Mouse (Mus musculus) CD4-positive, CD25-positive, alpha-beta regulatory T cell, adult 2 months (primary cell): ENCODE measurements around the gene Clstn1.

Source experiments
- DNase-seq: peaks from one replicate; pipeline ENCODE4 v3.0.0-alpha.2; 2012; ENCODE audit warnings: low read depth, low spot score

Clstn1 gene

DNA sequence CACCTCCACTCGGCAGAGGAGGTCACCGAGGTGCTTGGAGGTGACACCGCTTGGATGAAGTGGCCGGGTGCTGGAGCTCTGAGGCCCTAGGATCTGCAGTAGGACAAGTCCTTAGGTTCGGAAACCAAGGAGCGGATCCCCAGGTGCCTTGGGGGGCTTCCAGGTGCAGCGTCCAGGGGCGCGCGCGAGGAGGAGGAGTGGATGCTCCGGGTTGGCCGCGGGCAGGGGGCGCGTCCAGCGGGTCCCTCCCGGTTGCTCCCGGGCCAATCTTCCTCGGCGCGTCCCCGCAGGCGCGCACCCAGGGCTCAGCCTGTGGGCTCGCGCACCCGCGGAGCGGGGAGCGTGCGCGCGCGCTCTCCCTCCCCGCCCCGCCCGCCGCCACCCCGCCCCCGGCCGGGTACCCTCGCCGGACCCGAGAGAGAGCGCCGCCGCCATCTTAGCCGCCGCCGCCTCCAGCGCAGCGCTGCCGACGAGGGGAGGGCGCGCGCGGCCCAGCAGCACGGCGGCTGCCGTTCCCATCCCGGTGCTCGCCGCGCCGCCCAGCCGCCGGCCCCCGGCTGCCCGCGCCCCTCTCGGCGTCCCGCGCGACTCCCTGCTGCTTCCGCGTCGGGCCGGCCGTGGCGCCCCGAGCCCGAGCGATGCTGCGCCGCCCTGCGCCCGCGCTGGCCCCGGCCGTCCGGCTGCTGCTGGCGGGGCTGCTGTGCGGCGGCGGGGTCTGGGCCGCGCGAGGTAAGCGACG lies at the start of gene Clstn1:
Gene Clstn1, plus strand, starts transcription at position 425 of the 739 bp plus-strand sequence.
- peak; percentile 70 for DNase-seq

DNA sequence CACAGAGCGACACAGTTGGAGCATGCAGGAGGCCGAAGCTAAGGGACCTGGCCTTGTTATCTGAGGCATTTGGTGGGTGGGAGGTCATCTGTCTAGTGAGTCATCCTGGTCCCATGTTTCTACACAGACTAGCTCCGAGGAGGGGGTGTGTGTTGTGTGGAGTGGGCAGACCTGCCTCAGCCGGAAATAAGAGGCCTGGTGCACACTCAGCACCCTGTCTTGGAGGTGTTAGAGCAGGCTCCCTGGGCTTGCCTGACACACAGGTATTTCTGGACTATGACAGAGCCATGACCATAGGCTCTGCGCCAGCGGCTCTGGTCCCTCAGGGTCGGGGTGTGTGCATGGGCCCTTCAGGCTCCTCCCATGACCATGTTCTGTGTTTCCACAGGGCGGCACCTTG lies 46.8 kb upstream of the Clstn1 start:
- no peak for DNase-seq

DNA sequence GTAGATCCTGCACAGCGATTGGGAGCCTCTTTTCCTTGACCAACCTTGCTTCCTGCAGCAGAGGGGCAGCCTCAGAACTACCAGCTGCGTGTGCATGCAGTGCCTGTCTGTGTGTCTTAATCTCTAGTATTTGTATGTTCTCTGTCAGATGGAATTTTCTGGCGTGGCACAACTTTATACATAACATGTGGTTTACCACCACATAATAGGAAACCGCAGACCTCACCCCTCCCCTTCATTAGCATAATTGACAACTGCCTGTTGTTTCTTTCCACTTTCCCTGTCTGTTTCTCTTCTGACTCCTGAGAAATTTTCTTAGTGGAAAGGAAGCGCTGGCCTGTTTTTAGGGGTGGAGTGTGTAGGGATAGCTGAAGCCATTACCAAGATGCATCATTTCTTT lies 44.3 kb upstream of the Clstn1 start:
- peak; percentile 68 for DNase-seq

DNA sequence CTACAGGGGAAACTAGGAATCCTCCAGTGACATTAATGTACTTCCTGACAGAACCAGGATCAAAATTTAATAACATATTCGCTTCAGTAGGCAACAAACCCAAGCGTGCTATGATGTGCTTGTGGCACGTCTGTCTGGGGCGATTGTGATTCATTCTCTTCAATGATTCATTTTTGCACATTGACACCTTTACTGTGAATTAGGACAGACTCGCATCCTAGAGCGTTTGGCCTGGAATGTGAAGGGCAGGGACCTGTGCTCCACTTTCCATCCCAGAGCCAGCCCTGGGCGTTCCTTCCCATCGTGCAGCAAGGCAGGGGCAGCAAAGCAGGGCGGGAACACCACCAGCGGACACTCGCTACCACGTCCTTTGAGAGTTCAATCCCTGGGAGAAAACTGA lies 43.8 kb upstream of the Clstn1 start:
- no peak for DNase-seq

DNA sequence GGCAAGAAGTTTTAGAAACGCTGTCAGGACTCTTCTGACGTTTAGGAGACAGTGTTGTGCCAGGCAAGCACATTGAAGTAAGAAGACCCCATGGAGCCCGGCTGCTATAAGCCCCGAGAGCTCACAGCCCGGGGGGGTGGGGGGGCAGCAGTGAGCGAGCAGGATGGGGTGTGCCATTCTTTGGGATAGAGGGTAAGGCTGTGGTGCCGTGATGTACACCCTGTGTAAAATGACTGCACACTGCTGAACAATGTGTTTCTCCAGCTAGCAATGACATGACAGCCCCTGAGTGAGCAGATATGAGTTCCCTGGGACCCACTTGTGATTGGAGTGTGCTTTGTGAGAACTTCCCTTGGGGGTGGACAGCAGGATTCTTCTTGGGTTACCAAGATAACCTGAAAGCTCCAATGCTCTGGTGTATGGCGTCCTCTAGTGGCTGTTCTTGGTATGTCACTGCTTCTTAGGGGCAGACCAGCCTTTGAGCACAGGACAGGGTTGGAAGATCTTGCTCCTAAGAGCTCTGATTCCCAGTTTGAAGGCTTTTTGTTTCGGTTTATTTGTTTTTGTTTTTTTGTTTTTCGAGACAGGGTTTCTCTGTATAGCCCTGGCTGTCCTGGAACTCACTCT lies 43.2 kb upstream of the Clstn1 start:
- peak; percentile 90 for DNase-seq

DNA sequence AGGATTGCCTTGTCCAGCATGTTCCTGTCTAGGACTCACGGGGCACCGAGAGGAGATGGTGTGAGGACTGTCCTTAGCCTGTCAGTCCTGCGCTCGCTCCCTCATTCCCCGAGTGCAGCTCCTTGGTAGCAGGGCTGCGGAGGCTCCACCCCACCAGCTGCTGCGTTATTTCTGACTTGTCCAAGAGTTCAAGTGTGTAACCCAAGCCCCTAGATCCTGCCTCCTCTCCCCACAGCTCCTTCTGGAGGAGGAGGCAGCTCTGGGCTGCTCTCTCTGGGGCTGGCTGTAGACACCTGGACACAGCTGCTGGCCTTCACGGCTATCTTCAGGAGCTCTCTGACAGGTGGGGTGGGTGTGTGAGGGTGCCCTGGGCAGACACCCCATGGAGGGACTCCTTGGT lies 41.4 kb upstream of the Clstn1 start:
- DNase-seq, result no peak

DNA sequence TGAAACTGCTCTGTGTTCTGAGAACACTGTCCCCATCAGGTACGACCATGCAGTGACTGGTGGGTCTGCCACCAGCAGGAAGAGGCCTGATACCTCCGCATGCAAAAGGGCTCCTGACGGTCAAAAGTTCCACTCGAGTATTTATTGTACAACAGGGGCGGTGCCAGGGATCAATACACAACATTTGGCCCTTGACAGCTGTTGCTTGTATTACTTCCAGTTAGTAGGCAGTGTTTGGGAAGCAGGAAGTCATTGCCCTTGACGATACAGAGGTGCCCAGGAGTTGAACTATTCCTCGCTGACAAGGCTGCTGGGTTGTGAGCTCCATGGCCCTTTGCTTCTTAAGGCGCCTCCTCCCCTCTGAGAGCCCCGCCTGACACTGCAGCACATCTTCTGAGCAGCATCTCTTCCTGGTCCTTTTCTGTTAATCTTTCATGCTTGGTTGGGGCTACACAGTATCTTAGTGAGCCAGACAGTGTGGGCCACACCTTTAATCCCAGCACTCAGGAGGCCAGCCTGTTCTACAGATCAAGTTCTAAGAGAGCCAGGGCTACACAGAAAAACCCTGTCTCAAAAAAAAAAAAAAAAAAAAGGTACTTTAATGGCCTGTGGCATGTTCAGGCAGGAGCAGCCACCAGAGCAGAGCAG lies 39.3 kb upstream of the Clstn1 start:
- no peak for DNase-seq

DNA sequence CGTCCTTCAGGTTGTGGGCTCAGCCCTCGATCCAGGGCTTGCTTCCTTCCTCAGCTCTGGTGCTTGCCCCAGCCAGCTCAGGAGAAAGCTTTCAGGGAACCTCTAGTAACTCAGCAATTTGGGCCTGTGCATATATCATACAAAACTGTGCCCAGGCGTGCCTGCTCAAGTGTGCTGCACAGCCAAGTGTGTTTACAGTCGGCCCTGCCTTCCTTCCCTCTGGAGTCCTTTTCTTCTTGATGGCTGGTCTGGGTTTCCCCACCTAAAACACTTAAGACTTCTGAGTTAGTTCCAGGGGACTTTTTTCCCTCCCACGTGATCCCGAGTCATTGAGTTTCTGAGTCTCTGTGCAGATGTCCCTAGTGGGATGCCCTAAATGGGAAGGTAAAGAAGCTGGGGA lies 38.7 kb upstream of the Clstn1 start:
- DNase-seq, result no peak

DNA sequence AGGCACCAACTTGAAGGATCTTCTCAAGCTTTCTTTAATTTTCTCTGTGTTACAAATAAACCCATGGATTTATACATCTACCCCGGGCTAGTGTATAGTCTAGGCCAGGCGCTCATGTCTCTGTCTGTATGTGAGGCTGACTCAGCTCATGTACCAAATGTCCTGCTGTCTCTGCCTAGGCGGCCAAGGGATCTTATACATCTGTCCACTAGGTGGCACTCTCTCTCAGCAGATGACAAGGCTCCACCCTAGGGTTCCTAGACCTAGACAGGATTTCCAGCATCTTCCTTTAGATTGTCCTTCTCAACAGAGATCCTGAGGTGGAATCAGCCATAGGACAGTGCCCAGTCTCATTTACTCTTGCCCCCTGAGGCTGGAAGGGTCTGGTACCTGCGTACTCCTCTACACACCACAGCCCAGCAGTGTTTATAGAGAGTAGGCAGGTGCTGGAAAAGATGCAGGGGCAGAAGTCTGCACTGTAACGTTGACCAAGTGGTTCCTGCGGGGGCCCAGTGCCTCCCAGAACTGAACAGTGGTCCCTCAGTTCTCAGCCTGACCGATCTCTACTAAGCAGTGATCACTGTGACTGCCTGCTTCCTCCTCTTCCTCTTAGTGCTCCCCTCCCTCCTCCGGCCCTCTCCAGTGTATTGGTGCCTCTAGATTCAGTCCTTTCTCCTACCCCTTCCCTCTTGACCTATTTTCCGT lies 36.9 kb upstream of the Clstn1 start:
- DNase-seq, result peak; percentile 87

DNA sequence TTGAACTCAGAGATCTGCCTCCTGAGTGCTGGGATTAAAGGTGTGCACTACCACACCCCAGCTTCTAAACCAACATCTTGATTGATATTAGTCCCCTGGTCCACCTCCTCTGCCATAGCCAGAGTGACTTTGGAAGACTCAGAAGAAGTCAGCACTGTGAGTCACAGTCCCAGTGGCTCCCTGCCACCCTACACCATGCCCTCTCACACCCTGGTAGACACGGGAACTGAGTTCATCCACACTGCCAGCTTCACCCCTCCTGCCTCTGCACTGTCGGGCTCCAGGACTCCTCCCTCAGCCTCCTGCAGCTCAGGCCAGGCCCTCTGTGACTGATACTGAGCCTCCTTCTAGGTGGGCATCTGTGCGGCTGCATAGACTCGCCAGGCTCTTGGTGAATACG lies 35.4 kb upstream of the Clstn1 start:
- DNase-seq, result no peak

DNA sequence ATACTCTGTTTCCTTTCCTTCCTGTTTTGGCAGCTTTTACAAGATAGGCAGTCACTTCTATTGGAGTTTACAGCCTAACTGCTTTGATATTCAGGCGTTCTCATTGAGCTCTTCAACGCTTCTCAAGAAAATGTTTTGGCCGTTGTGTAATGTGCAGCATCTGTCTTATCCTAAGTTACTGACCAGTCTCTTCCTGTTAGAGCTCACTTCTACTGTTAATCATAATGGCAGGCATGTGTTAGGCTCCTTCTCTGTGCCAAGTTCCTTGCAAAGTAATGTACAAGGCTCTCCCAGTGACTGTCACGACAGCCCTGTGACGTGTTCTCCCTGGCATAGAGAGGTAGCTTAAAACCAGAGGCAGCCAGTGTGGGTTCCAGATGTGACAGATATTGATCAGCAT lies 34.6 kb upstream of the Clstn1 start:
- no peak for DNase-seq

DNA sequence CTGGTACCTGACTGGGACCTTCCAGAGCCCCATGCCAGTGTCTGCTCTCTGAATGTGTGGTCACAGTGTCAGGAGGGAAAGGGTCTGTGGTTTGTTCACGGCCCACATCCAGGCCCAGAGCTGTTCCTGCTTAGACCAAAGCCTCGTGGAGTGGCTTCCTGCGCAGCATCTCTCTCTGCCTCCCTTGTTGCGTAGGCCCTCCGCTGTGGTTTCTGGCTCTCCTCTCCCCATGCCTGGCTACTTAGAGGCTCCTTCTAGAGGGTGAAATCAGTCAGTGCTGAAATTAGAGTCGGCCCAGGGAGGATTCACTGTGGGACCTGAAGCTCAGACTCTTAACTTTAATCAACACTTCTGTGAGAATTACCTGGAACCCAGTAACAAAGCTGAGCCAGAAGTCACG lies 32.4 kb upstream of the Clstn1 start:
- no peak for DNase-seq

DNA sequence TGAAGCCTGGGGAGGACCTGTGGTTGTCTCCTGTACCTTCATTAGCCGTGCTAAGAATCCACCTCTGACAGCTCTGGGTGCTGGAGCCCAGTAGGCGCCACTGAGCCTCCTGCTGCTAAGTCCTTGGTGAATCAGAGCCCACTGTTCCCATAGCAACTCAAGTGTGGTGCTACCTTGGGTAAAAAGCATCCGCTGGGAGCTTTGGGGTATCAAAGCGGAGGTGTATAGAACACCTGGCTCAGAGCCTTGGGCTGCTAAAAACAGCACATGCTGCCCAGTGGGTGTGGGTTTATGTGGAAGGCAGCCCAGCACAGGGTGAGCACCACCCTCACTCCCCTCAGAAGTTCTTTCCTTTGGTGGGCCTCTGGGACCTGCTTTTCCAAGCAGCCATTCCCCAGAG lies 30.2 kb upstream of the Clstn1 start:
- DNase-seq, result no peak

DNA sequence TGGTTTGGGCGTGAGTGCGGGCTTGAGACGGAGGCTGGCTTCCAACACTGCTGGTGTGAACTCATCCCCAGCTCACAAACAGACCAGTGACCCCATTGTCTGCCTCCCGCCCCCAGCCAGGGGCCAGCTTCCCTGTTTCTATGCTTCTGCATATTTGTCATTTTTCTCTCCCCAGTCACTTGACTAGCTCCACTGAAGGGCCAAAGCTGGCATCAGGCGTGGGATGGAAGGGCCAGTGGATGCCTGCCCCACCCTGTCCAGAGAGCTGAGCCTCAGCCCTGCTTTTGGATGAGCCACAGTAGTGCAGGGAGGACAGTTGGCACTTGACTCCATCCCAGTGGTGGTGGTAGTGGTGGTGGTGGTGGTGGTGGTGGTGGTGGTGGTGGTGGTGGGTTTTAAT lies 28.4 kb upstream of the Clstn1 start:
- DNase-seq, result no peak

DNA sequence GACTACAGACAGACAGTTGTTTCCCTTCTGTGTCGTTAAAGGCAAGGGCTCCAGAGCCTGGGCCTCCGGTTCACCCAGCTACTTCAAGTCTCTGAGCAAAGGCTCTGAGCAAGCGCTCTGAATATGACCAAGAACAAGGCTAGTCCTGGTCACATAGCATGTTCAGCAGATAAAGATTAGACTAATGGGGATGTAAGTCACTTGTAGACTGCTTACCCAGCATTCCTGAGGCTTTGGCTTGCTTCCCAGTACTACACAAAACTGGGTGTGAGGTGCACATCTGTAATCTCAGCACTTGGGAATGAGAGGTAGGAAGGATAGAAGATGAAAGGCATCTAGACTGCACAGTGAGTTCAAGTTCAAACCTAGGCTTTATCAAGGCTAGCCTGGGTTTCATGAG lies 27.9 kb upstream of the Clstn1 start:
- DNase-seq, result no peak

DNA sequence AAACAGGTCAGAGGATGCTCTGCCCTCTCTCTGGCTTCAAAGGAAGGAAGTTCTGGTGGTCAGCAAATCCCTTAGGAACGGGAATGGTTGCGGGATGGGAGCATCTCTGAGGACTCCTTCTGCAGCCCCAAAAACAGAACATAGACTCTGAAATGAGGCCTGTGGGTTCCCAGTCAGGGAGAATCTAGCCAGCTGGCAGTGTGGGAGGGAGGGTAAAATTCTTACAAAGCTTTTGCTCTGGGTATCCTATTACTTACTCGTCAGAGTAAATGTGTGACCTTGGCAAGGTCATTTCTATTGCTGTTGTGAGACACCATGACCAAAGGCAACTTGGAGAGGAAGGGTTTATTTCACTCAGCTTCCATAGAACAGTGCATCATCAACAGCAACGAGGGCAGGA lies 24.9 kb upstream of the Clstn1 start:
- DNase-seq, result no peak

DNA sequence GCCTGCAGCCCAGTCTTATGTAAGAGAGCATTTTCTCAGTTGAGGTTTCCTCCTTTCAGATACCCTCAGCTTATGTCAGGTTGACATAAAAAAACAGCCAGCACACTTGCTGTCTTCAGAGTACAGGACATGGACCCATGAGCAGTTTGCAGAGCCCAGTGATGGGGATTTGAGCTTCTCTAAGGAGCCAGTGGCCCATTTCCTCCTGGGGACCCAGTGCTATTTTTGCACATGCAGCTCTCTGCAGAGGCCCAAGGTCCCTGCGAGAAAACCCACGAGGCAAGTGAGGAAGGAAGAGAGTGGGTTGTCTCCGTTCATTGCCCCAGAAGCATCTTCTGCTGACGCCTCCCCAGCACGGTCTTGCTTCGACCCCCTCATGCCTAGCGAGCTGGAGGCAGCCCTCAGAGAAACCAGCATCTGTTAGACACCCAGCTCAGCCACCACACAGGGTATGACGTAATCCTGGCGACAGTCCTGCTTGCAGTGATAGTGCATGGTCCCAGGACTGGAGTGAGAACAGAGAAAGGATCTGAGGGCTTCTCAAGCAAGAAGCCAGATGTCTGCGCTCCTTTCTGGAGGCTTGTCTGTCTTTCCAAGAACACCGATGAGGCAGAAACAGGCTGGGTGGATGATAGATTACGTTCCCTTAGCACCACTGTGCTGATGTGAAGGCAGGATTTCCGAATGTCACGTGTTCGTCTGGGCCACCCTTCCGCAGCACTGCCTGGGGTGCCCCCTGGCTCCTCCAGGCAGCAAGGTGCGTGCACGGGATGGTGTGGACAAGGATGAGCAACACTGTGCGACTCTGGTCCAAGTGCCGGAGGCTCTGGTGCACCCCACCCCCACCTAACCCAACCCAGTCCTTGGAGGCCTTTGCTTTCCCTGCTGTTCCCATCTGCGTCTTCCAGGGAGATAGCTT lies 24.0 kb upstream of the Clstn1 start:
- peak; percentile 56 for DNase-seq

DNA sequence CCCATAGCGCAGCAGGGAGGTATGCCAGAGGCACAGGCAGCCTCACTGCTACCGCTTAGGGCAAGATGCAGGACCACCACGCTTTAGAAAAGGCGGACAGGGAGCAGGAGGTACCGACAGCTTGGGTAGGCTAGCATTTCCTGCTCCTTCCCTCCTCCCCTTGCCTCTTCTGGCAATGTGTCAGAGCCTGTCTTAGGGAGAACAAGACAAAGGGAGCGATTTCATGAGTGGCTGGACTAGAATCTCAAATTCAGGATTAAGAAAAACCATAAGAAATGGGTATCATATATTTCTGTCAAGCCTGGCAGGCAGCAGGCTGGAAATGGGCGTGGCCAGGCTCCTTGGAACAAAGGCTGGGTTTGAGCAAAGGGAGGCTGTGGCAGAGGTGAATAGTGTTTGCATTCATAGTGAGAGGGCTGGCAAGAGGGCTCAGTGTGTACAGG lies 23.3 kb upstream of the Clstn1 start:
- no peak for DNase-seq

DNA sequence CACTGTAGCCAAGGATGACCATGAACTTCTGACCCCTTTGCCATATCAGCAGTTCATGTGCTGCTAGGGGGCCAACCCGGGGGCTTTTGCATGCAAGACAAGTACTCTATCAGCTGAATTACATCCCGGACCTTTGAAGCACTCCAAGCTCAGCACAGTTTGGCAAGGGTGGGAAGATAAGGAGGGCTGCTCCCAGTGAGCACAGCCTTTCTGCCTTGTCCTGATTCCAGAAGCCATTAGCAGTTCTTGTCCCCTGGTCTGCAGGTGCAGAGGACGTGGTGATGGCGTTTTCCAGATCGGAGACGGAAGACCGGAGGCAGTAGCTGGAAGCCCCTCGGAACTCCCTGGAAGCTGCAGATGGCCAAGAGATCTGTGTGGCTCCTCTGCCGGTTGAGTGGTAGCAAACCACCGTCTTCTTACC lies 22.3 kb upstream of the Clstn1 start:
- no peak for DNase-seq

DNA sequence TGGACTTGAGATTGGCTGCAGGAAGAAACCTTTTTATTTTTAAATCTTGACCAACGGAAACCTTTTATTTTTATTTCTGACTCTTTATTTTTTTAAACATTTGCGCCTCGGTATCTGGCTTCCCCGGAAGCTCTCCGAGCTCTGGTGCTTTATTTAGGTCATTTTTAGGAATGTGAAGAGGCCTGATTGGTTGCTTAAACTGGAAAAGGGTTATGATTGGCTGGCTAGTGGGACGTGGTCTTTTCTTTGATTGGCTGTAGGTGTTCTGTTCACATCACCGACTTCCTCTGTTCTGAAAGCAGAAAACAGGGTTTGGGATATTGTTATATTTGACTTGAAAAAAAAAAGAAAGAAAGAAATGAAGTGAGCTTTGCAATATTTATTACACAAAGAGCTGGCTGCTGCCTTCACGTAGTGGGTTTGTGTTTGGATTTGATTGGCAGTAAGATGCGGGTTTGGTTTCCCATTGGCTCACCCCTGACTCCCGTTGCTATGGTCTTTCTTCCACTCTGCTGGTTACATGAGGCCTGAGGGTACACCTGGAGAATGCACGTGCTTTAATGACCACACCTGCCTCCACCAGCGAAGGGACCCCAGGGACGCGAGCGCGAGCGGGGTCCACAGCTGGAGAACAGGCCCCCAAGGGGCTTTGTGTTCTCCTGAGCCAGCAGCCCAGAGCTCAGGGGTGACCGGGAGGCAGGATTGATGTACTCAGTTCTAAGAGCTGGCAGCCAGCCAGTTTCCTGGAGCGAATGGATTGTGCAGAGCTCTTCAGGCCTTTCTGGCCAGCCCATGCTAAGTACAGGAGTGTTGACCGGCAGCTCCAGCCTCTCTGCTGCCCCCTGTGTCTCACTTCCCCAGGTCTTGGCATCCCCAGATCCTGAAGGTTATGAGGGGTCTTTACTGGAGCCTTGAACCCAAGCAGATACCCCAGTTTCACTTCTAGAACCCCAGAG lies 21.5 kb upstream of the Clstn1 start:
- no peak for DNase-seq
